Mouse (Mus musculus) embryo, embryonic 10.5 days (tissue): ENCODE data around the gene Gm21310.
"Not testable (repeated sequence)": the region's sequence is repeated elsewhere in the genome, so short reads cannot be mapped to it uniquely, and the experiment has no call there.

Source experiments
- DNase-seq: peaks from one replicate; pipeline ENCODE4 v3.0.0-alpha.2; 2015; ENCODE audit warnings: low spot score

Gene Gm21310

GRCm38 (mm10) chrY:10147083-10147482 is at the start of gene Gm21310:
Gm21310 (minus strand) TSS chrY:10147183.
- DNase-seq, result not testable (repeated sequence)
